Mouse (Mus musculus): ENCODE results near the gene C130026I21Rik.
"Not testable (repeated sequence)": the region's sequence is repeated elsewhere in the genome, so short reads cannot be mapped to it uniquely, and the experiment has no call there.

Gene C130026I21Rik

DNA sequence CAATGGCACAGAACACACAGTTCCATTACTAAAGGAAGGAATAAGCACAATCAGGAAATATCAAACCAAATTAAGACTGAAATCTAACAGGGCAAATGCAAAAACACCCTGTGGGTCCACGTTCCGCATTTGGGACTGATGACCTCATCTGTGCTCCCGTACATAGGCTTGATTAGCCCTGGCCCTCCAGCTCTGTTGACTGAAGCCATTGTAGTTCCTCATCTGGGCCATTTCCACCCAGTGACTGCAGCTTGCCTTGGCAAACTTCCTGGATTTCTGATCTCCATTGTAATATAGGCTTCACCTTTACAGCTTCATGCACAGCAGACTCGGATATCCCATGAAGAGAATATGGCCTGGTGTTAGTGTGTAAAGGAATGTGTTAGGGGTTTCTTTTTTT lies 148.5 kb downstream of the C130026I21Rik start:
- not testable (repeated sequence) for DNase-seq (ENCODE audit: low read depth)

DNA sequence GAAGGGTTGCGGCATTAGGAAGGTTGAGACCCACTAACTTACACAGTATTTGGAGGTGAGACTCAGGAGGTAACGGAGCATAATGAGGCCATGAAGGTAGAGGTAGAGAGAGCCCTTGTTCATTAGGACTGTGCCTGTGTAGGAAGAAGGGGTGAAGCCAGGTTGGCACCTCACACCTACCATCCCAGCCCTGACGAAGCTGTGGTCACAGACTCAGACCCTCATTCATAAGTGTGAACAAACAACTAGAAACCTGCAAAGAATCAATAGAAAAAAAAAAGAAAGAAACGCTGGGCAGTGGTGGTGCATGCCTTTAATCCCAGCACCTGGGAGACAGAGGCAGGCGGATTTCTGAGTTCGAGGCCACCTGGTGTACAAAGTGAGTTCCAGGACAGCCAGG lies 152.0 kb downstream of the C130026I21Rik start:
- not testable (repeated sequence) for DNase-seq (ENCODE audit: low read depth)

DNA sequence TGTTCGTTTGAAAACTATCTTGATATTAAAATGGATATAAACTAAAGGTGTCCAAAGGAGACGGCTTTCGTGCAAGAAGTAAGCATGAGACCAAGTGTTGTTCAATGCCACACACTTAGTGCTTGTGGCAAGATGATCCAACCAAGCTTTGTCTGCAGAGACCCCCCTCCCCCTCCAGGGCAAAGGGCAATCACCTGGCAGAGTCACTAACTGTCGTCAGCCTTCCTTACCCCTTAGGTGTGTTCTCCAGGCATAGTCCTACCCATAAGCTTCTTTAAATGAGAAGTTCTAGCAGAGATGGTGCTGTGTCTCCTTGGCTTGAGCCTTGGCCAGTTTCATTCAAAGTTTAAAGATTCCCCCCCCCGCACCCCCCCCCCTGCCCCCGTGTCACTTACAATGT lies 152.8 kb downstream of the C130026I21Rik start:
- DNase-seq (ENCODE audit: low read depth), result not testable (repeated sequence)

DNA sequence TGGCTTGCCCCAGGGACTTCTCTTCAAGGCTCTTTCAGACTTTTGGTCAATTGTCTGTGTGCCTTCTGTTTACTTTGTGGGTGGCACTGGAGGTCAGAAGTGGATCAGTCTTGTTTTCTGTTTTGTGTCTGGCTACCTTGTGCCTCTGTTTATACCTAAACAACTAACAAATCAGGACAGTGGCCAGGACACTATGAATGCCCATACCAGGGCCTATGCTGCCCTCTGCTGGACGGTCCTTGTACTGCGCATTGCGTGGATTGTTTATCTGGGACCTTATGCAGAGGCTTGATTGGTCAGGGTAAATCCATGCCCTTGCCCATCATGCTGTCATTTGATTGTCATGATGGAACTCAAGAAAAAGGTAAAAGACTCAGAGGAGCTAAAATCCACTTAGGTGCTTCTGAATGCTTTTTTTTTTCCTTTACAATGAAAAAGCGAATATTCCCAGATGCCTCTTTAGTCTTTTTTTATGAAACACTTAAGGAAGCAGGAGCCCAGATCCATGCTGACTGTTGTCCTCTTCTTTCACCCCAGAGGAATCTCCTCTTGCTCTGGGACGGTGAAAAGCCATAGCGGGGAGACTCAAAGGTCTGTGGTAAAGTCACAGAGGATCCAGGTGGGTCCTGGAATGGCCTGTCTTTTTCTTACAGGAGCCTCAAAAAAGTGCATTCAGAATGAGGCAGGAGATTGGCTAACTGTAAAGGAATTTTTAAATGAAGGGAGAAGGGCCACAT lies 155.5 kb downstream of the C130026I21Rik start:
- DNase-seq (ENCODE audit: low read depth), result not testable (repeated sequence)

DNA sequence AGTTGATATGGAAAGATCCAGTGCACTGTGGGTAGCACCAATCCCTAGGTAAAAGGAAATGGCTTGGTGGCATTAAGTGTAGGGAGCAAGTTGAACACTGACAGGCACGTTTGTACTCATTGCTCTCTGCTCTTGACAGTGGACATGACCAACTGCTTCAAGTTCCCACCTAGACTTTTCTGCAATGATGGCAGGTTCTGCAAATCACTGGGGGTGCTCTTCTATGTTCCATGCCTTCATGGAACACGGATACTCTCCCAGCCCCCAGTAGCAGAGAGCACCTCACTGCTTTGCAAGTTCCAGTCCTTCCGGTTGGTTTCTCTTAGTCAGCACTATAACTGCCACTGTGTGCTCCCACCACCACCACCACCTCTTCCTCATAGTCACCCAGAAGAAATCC lies 156.3 kb downstream of the C130026I21Rik start:
- DNase-seq (ENCODE audit: low read depth), result not testable (repeated sequence)

DNA sequence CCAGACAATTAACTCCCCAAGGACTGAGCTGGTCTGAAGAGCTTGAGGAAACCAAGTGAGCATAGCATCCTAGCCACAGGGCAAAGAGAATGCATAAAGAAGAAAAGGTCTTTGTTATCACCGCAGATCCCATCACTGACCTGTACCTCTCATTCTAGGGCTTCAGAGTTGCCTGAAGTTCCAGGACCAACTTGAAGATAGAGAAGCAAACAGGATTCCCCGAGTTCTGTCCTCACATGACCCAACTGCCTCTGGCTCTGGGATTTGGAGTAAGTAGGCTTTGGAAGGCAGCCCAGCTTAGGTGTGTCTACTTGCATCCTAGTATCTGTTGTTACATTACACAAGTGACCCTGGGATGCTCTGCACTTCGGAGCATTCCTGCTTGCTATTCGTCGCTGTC lies 157.5 kb downstream of the C130026I21Rik start:
- DNase-seq (ENCODE audit: low read depth), result not testable (repeated sequence)

DNA sequence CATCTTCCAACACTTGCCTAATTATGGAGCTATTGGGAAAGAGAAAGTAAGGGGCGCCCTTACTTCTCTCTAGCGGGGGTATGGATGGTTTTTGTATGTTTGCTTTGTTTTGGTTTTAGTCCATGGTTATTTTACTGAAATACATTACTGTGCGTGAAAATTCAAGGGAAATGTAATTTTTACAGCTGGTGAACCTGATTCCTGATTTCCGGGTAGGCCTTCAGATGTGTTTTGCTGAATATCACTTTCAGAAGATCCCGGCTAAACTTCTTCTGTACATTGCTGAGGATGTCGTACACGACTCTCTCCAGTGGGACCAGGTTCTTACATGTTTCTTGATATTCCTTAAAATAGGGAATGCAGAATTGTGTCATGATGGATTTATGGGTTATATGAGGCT lies 158.1 kb downstream of the C130026I21Rik start:
- DNase-seq (ENCODE audit: low read depth), result peak; percentile 7

DNA sequence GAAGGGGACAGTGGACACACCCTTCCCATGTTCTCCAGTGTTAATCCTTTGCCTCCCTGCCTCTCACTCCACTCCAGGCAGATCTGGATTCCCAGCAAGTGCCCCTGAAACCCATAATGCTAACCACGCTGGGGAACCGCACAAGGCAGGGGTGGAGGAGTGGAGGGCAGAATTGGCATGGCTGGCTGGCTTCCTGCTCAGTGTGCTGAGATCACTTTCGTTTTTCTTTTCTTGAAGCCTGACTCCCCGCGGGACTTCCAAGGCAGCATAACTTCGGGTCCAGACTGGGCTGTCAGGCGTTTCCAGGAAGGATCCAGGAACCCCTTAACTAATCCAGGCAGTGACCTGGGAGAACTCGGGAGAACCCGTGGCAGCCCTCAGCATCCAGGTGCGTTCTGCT lies 158.8 kb downstream of the C130026I21Rik start:
- DNase-seq (ENCODE audit: low read depth), result peak; percentile 35

DNA sequence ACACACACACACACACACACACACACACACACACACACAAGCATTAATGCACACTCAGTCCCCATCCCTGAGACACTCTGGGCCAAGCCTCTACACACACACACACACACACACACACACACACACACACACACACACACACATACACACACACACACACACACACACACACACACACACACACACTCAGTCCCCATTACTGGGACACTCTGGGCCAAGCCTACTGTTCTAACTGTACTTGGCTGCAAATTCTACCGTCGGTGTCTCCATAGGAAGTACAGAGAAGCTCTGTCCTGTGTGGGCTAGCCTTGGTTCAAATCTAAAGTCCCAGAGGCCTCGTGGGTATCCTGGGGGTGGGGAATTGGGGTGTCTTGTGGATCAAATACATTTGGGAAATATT lies 159.5 kb downstream of the C130026I21Rik start:
- not testable (repeated sequence) for DNase-seq (ENCODE audit: low read depth)

GRCm38 (mm10) chr1:85109753-85110152 lies 160.6 kb downstream of the C130026I21Rik start, which contains the start of gene A530032D15Rik:
Gene A530032D15Rik, minus strand, starts transcription at chr1:85109853.
- not testable (repeated sequence) for DNase-seq (ENCODE audit: low read depth)

GRCm38 (mm10) chr1:85106013-85106412 lies 164.4 kb downstream of the C130026I21Rik start:
- not testable (repeated sequence) for DNase-seq (ENCODE audit: low read depth)

DNA sequence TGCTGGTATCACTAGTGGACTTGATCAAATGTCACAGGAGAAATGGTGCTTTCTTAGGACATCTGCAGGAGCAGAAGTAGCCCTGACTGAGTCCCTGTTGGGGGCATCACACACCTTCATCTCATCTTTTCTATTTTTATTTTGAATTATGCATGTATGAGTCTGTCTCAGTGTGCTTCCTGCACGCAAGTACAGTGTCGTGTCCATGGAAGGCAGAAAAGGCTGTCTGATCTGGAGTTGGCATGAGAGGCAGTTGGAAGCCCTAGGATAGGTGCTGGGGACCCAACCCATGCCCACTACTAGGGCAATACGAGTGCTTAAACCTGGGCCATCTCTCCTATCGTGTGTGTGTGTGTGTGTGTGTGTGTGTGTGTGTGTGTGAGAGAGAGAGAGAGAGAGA lies 165.0 kb downstream of the C130026I21Rik start:
- DNase-seq (ENCODE audit: low read depth), result not testable (repeated sequence)

GRCm38 (mm10) chr1:85101754-85102153 lies 168.6 kb downstream of the C130026I21Rik start:
- DNase-seq (ENCODE audit: low read depth), result not testable (repeated sequence)

DNA sequence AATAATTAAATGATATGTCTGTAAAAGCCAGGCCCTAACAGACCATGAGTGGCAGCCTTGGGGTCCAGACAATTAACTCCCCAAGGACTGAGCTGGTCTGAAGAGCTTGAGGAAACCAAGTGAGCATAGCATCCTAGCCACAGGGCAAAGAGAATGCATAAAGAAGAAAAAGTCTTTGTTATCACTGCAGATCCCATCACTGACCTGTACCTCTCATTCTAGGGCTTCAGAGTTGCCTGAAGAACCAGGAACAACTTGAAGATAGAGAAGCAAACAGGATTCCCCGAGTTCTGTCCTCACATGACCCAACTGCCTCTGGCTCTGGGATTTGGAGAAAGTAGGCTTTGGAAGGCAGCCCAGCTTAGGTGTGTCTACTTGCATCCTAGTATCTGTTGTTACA lies 170.5 kb downstream of the C130026I21Rik start, which contains the start of gene Gm10553:
Gene Gm10553 (plus strand): TSS at position 301 of the 400 bp plus-strand sequence.
- DNase-seq (ENCODE audit: low read depth), result not testable (repeated sequence)

- not testable (repeated sequence) for DNase-seq (ENCODE audit: low read depth)
Observed at GRCm38 (mm10) chr1:85099081-85099480, 171.3 kb downstream of the C130026I21Rik start.

DNA sequence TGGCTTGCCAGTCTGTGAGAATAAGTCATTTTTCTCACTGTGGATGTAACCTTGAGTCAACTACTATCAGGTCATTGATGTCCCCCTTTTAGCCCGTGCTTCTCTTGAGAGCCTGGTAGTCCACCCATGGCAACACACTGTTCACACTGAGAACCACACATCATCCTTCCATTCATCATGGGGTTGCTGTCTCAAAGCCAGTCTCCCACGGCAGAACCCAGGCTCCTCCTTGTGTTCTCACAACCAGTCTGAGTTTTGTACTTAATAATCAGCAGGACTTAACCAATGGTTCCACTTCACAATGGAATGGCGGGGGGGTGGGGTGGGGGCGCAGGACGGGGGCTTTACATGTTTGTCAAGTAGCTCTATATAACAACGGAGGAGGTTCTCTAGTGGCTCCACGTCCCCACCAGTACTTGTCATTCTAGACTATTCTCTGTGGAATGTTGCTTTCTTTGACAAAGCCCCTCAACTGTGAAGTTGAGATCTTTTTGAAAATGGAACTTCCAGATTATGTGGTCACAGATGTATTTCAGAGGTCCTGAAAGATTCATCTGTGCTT lies 177.3 kb downstream of the C130026I21Rik start:
- DNase-seq (ENCODE audit: low read depth), result not testable (repeated sequence)

GRCm38 (mm10) chr1:85092169-85092568 lies 178.2 kb downstream of the C130026I21Rik start:
- not testable (repeated sequence) for DNase-seq (ENCODE audit: low read depth)

GRCm38 (mm10) chr1:85086211-85086610 lies 184.2 kb downstream of the C130026I21Rik start:
- not testable (repeated sequence) for DNase-seq (ENCODE audit: low read depth)

DNA sequence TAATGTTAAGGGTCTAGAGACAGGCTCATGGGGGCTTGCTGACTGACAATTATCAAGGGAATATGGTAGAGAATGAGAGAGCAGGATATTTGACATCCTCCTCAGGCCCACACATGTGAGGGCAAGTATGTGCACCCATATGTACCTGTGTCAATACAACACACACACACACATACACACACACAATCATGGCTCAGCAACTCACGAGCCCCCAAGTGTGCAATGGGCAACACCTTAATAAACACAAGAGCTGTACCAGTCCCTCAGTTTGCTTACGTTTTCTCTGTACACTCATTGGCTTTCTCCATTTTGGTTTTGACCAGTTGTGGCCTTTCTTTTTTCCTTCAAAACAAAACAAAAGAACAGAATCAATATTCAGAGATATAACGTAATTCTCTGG lies 185.6 kb downstream of the C130026I21Rik start:
- DNase-seq (ENCODE audit: low read depth), result not testable (repeated sequence)

- not testable (repeated sequence) for DNase-seq (ENCODE audit: low read depth)
Observed at GRCm38 (mm10) chr1:85073099-85073498, 197.3 kb downstream of the C130026I21Rik start.

DNA sequence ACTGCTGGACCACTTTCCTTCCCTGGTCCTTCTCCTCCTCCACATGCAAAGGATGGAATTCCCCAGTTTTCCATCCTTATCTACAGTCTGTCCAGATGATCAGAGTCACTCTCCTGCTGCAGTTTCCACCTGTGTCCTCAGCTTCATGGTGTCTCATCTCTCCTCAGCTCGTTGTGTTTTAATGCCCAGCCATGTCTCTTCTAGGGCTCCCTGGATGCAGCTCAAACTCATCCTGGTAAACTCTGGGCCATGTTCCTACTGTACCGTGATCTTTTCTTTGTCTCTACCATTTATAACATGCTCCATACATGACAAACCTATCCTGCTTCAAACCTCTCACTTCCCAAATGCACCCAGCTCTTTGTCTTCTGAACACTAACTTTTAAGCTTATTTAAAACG lies 198.7 kb downstream of the C130026I21Rik start:
- DNase-seq (ENCODE audit: low read depth), result not testable (repeated sequence)

GRCm38 (mm10) chr1:85035801-85036200 lies 234.6 kb downstream of the C130026I21Rik start:
- DNase-seq (ENCODE audit: low read depth), result not testable (repeated sequence)

DNA sequence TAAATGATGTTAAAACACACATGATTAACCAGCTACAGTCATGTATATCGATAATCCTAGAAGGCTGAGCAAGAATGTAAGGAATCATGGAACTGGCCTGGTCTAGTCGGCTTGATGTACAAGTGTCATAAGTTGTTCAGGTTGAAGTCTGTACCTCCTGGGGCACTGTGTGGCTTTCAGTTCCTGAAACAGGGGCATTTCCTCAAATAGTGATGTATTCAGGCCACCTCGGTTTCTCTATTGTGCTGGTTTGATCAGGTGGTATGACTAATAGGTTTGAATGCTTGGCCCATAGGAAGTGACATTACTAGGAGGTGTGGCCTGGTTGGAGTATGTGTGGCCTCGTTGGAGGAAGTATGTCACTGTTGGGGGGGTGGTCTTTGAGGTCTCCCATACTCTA lies 236.0 kb downstream of the C130026I21Rik start:
- not testable (repeated sequence) for DNase-seq (ENCODE audit: low read depth)
